Mouse (Mus musculus): ENCODE data around the gene Gpatch11. TPM values are rescaled to one million over a fixed set of nuclear protein-coding genes. Genes with fewer than 3 reads are reported as not detected.
"Not testable (repeated sequence)": the region's sequence is repeated elsewhere in the genome, so short reads cannot be mapped to it uniquely, and the experiment has no call there.

The Gpatch11 gene
- 33.2 and 34.0 TPM in 2 replicates for polyA plus RNA-seq (2014; fragmentation: Nextera tagmentation; extraction: Ambion mirVana)

GRCm38 (mm10) chr17:78834856-78835835 is at the start of gene Gpatch11, which contains the start of gene Heatr5b:
Gene Gpatch11, plus strand, starts transcription at chr17:78835567.
Gene Heatr5b, minus strand, starts transcription at chr17:78835364.
- H3K27me3 ChIP-seq (ENCODE audit: control insufficient read depth, insufficient read depth, low read length): no peaks in the 10 kb centered on the region
- peak; percentile 99 for ATAC-seq (ENCODE audit: insufficient number of reproducible peaks, insufficient read depth, low FRiP score, low read depth)
- WGBS: under 1% methylated on average over 80 of the region's 81 CpGs
- H3K4me2 ChIP-seq (ENCODE audit: low read length): peak within 1 kb of the TSS; percentile 91
- no peaks in the 10 kb centered on the region for H3K9me3 ChIP-seq (ENCODE audit: control insufficient read depth, low read length)
- peak within 1 kb of the TSS; percentile 77 to 91 for H3K4me3 ChIP-seq (ENCODE audit: control insufficient read depth in 1 of 2, insufficient read depth in 1 of 2, low read depth in 1 of 2, low read length in 2 of 2)
- peak within 1 kb of the TSS; percentile 96 for H3K9ac ChIP-seq (ENCODE audit: low read length)
- H3K4me1 ChIP-seq (ENCODE audit: control insufficient read depth in 2 of 2, insufficient read depth in 2 of 2, low read length in 2 of 2): 0 out of 4 replicates have a peak, but pooled peaks cover 0 to 6% of the 10 kb centered on the region in 2 experiments
- H3K27ac ChIP-seq (replicated peaks in 1 of 2; ENCODE audit: control insufficient read depth in 1 of 2, insufficient read depth in 1 of 2, low read depth in 2 of 2, low read length in 2 of 2): peak within 1 kb of the TSS; percentile 85 to 88
- H3K36me3 ChIP-seq (ENCODE audit: control insufficient read depth, insufficient read depth, low read length): peaks cover 40% of the 10 kb centered on the region

DNA sequence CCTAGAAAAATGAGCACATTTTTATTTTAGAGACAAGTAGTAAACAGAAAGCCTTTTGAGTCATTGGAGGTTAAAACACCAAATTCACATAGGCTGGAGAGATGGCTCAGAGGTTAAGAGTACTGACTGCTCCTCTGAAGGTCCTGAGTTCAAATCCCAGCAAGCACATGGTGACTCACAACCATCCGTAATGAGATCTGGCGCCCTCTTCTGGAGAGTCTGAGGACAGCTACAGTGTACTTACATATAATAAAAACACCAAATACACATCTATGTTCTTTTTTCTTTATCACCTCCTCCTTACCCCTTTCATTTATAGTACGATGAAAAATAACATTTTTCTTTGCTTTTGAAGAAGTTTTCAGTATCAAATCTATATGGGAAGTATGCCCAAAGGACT is 47.1 kb upstream of the Gpatch11 start:
- 74% methylated on average over 3 of the region's 3 CpGs for WGBS

GRCm38 (mm10) chr17:78791068-78791689 is 44.2 kb upstream of the Gpatch11 start:
- no peak overlapping the region for H3K4me3 ChIP-seq (ENCODE audit: control insufficient read depth in 1 of 2, insufficient read depth in 1 of 2, low read depth in 1 of 2, low read length in 2 of 2)
- peak; percentile 93 for ATAC-seq (ENCODE audit: insufficient number of reproducible peaks, insufficient read depth, low FRiP score, low read depth)
- H3K4me1 ChIP-seq (ENCODE audit: control insufficient read depth in 2 of 2, insufficient read depth in 2 of 2, low read length in 2 of 2): peaks cover 11 to 20% of the 10 kb centered on the region in 2 experiments
- no peaks in the 10 kb centered on the region for H3K27me3 ChIP-seq (ENCODE audit: control insufficient read depth, insufficient read depth, low read length)
- peak overlapping the region; percentile 95 to 100 for H3K27ac ChIP-seq (replicated peaks in 1 of 2; ENCODE audit: control insufficient read depth in 1 of 2, insufficient read depth in 1 of 2, low read depth in 2 of 2, low read length in 2 of 2)
- H3K9me3 ChIP-seq (ENCODE audit: control insufficient read depth, low read length): no peaks in the 10 kb centered on the region
- H3K4me2 ChIP-seq (ENCODE audit: low read length): peak overlapping the region; percentile 22
- 12% methylated on average over 7 of the region's 7 CpGs for WGBS
- peak overlapping the region; percentile 35; the same call in 1 of the 2 replicates for H3K9ac ChIP-seq (ENCODE audit: low read length)
- H3K36me3 ChIP-seq (ENCODE audit: control insufficient read depth, insufficient read depth, low read length): peaks cover 36% of the 10 kb centered on the region

More for the DNA sequence above, 47.1 kb upstream of the Gpatch11 start:
- H3K9ac ChIP-seq (ENCODE audit: low read length); H3K4me3 ChIP-seq (ENCODE audit: control insufficient read depth in 1 of 2, insufficient read depth in 1 of 2, low read depth in 1 of 2, low read length in 2 of 2); H3K9me3 ChIP-seq (ENCODE audit: control insufficient read depth, low read length); H3K4me2 ChIP-seq (ENCODE audit: low read length); ATAC-seq (ENCODE audit: insufficient number of reproducible peaks, insufficient read depth, low FRiP score, low read depth); H3K27me3 ChIP-seq (ENCODE audit: control insufficient read depth, insufficient read depth, low read length); H3K27ac ChIP-seq (replicated peaks in 1 of 2; ENCODE audit: control insufficient read depth in 1 of 2, insufficient read depth in 1 of 2, low read depth in 2 of 2, low read length in 2 of 2): not testable (repeated sequence)
- H3K36me3 ChIP-seq (ENCODE audit: control insufficient read depth, insufficient read depth, low read length): peaks cover 21% of the 10 kb centered on the region; the same call in 1 of the 2 replicates
- peaks cover 9 to 16% of the 10 kb centered on the region in 2 experiments for H3K4me1 ChIP-seq (ENCODE audit: control insufficient read depth in 2 of 2, insufficient read depth in 2 of 2, low read length in 2 of 2)

DNA sequence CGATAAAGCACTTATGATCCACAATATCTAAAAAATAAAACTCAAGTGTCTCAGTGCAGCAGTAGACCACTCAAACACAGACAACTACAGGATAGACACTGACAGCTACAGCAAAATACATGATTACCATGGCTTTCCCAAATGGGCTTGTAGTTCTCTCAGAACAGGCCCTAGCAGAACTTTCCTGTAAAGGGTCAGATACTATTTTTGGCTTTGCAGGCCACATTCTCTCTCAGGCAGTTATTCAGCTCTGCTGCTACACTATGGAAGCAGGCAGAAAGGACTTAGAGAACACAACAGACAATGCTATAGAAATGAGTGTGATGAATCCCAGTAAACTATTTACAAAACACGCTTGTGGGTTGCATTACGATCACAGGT is 43.7 kb upstream of the Gpatch11 start:
- peak; percentile 78; the same call in 1 of the 2 replicates for ATAC-seq (ENCODE audit: insufficient number of reproducible peaks, insufficient read depth, low FRiP score, low read depth)
- peak overlapping the region; percentile 22; the same call in 1 of the 2 replicates for H3K4me2 ChIP-seq (ENCODE audit: low read length)
- H3K27ac ChIP-seq (replicated peaks in 1 of 2; ENCODE audit: control insufficient read depth in 1 of 2, insufficient read depth in 1 of 2, low read depth in 2 of 2, low read length in 2 of 2): peak overlapping the region; percentile 95 to 100
- peaks cover 11 to 20% of the 10 kb centered on the region in 2 experiments for H3K4me1 ChIP-seq (ENCODE audit: control insufficient read depth in 2 of 2, insufficient read depth in 2 of 2, low read length in 2 of 2)
- no peaks in the 10 kb centered on the region for H3K9me3 ChIP-seq (ENCODE audit: control insufficient read depth, low read length)
- peaks cover 41% of the 10 kb centered on the region for H3K36me3 ChIP-seq (ENCODE audit: control insufficient read depth, insufficient read depth, low read length)
- H3K4me3 ChIP-seq (ENCODE audit: control insufficient read depth in 1 of 2, insufficient read depth in 1 of 2, low read depth in 1 of 2, low read length in 2 of 2): no peak overlapping the region
- H3K27me3 ChIP-seq (ENCODE audit: control insufficient read depth, insufficient read depth, low read length): no peaks in the 10 kb centered on the region
- WGBS: 47% methylated on average over 3 of the region's 3 CpGs
- peak overlapping the region; percentile 47; the same call in 1 of the 2 replicates for H3K9ac ChIP-seq (ENCODE audit: low read length)

DNA sequence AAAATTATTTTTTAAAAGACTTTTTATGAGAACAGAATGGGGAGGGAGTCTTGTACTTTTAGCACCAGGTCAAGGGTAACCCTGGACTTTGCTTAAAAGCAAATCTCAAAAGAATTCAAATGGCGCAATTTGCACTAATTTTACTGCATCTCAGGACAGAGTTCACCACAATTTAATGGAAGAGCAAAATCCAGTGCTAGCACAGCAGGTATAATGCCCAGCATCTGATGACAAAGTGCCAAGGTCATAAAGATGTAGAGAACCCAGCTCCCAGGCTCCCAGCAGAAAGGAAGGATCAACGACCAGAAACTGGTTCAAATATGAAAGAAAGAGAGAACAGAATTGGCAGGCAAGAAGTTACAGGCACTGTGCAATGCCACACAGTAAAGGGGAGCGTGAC is 43.2 kb upstream of the Gpatch11 start:
- peak overlapping the region; percentile 22; the same call in 1 of the 2 replicates for H3K4me2 ChIP-seq (ENCODE audit: low read length)

GRCm38 (mm10) chr17:78794390-78794789 is 41.0 kb upstream of the Gpatch11 start:
- no peak overlapping the region for H3K27ac ChIP-seq (replicated peaks in 1 of 2; ENCODE audit: control insufficient read depth in 1 of 2, insufficient read depth in 1 of 2, low read depth in 2 of 2, low read length in 2 of 2)
- no peaks in the 10 kb centered on the region for H3K27me3 ChIP-seq (ENCODE audit: control insufficient read depth, insufficient read depth, low read length)
- no peak overlapping the region for H3K4me2 ChIP-seq (ENCODE audit: low read length)
- H3K36me3 ChIP-seq (ENCODE audit: control insufficient read depth, insufficient read depth, low read length): peaks cover 60% of the 10 kb centered on the region
- peaks cover 11 to 20% of the 10 kb centered on the region in 2 experiments for H3K4me1 ChIP-seq (ENCODE audit: control insufficient read depth in 2 of 2, insufficient read depth in 2 of 2, low read length in 2 of 2)
- WGBS: 75% methylated on average over 5 of the region's 5 CpGs
- ATAC-seq (ENCODE audit: insufficient number of reproducible peaks, insufficient read depth, low FRiP score, low read depth): no peak
- H3K4me3 ChIP-seq (ENCODE audit: control insufficient read depth in 1 of 2, insufficient read depth in 1 of 2, low read depth in 1 of 2, low read length in 2 of 2): no peak overlapping the region
- H3K9ac ChIP-seq (ENCODE audit: low read length): no peak overlapping the region
- H3K9me3 ChIP-seq (ENCODE audit: control insufficient read depth, low read length): no peaks in the 10 kb centered on the region

More for the DNA sequence above, 43.2 kb upstream of the Gpatch11 start:
- Histone ChIP-seq H3K36me3 (ENCODE audit: control insufficient read depth, insufficient read depth, low read length) (peaks cover 45% of the 10 kb centered on the region), H3K9ac (ENCODE audit: low read length) (peak overlapping the region; percentile 47), H3K27ac (replicated peaks in 1 of 2; ENCODE audit: control insufficient read depth in 1 of 2, insufficient read depth in 1 of 2, low read depth in 2 of 2, low read length in 2 of 2) (peak overlapping the region; percentile 95 to 100), H3K4me3 (ENCODE audit: control insufficient read depth in 1 of 2, insufficient read depth in 1 of 2, low read depth in 1 of 2, low read length in 2 of 2) (no peak overlapping the region), H3K4me1 (ENCODE audit: control insufficient read depth in 2 of 2, insufficient read depth in 2 of 2, low read length in 2 of 2) (peaks cover 11 to 20% of the 10 kb centered on the region in 2 experiments), H3K27me3 (ENCODE audit: control insufficient read depth, insufficient read depth, low read length) (no peaks in the 10 kb centered on the region), H3K9me3 (ENCODE audit: control insufficient read depth, low read length) (no peaks in the 10 kb centered on the region)
- no peak for ATAC-seq (ENCODE audit: insufficient number of reproducible peaks, insufficient read depth, low FRiP score, low read depth)
- WGBS: 58% methylated on average over 3 of the region's 3 CpGs

- Histone ChIP-seq H3K9me3 (ENCODE audit: control insufficient read depth, low read length) (no peaks in the 10 kb centered on the region), H3K36me3 (ENCODE audit: control insufficient read depth, insufficient read depth, low read length) (peaks cover 86% of the 10 kb centered on the region), H3K4me1 (ENCODE audit: control insufficient read depth in 2 of 2, insufficient read depth in 2 of 2, low read length in 2 of 2) (peaks cover 5 to 11% of the 10 kb centered on the region in 2 experiments), H3K4me2 (ENCODE audit: low read length) (no peak overlapping the region), H3K27ac (replicated peaks in 1 of 2; ENCODE audit: control insufficient read depth in 1 of 2, insufficient read depth in 1 of 2, low read depth in 2 of 2, low read length in 2 of 2) (no peak overlapping the region), H3K9ac (ENCODE audit: low read length) (no peak overlapping the region), H3K4me3 (ENCODE audit: control insufficient read depth in 1 of 2, insufficient read depth in 1 of 2, low read depth in 1 of 2, low read length in 2 of 2) (no peak overlapping the region), H3K27me3 (ENCODE audit: control insufficient read depth, insufficient read depth, low read length) (no peaks in the 10 kb centered on the region)
- no peak for ATAC-seq (ENCODE audit: insufficient number of reproducible peaks, insufficient read depth, low FRiP score, low read depth)
- 90% methylated on average over 1 of the region's 1 CpGs for WGBS
These were observed 38.1 kb upstream of the Gpatch11 start for GRCm38 (mm10) chr17:78797222-78797621.

Measured in heart, embryonic 14.5 days (tissue).